Mouse (Mus musculus): ENCODE results near the gene Myh8.

GRCm38 (mm10) chr11:67237481-67238079, 39.3 kb upstream of the Myh8 start, which contains the start of gene Myh4:
- TF ChIP-seq CTCF (IDR thresholded peaks at IDR 0.05 in 2 of 3, conservative IDR thresholded peaks at IDR 0.05 in 1 of 3; ENCODE audit: control insufficient read depth in 1 of 3, insufficient read depth in 1 of 3, low read depth in 2 of 3, low read length in 3 of 3, poor library complexity in 1 of 3, severe bottlenecking in 1 of 3), result no peak
- no peak for TF ChIP-seq ZC3H11A (IDR thresholded peaks at IDR 0.05; ENCODE audit: low read depth, low read length)
- no peak for TF ChIP-seq NELFE (IDR thresholded peaks at IDR 0.05; ENCODE audit: low read depth, low read length)
- no peak for TF ChIP-seq MYC (IDR thresholded peaks at IDR 0.05; ENCODE audit: low read depth, low read length)
- no peak for TF ChIP-seq POLR2A (IDR thresholded peaks at IDR 0.05; ENCODE audit: control insufficient read depth in 1 of 2, insufficient read depth in 1 of 2, low read depth in 1 of 2, low read length in 2 of 2, poor library complexity in 1 of 2)
